Mouse (Mus musculus) heart, embryonic 16.5 days (tissue): ENCODE measurements at regions not wholly inside any gene's neighbourhood (a gene's known extent, or its start where the extent isn't known, plus 50 kb on each side); places are given as distances from the start of the nearest gene placed in this dataset.

Source experiments
- ATAC-seq: fragments of 200-750 bp; cut with Nextera tagmentation; replicated peaks from 2 replicates; pipeline ENCODE4 v1.8.0; 2017; ENCODE audit warnings: moderate number of reproducible peaks; ENCODE audit not compliant: insufficient read depth, low FRiP score; ENCODE audit errors: extremely low read depth
- H3K27ac ChIP-seq: fragments of 300-500 bp; sonication (generic); 2 replicates; pipeline ENCODE4 v1.5.1; 2014; ENCODE audit warnings: mild to moderate bottlenecking, low read length, control low read depth, moderate library complexity
- H3K27me3 ChIP-seq: fragments of 300-500 bp; sonication (generic); 2 replicates; pipeline ENCODE4 v1.6.1; 2014; ENCODE audit warnings: low read length, mixed read lengths; ENCODE audit not compliant: control insufficient read depth, insufficient read depth
- H3K36me3 ChIP-seq: fragments of 300-500 bp; sonication (generic); 2 replicates; pipeline ENCODE4 v1.6.1; 2014; ENCODE audit not compliant: control insufficient read depth, insufficient read depth
- H3K4me1 ChIP-seq: fragments of 300-500 bp; sonication (generic); 2 replicates; pipeline ENCODE4 v1.6.1; 2014; ENCODE audit warnings: low read length, mixed read lengths; ENCODE audit not compliant: control insufficient read depth, insufficient read depth
- H3K4me2 ChIP-seq: fragments of 300-500 bp; sonication (generic); 2 replicates; pipeline ENCODE4 v1.6.1; 2014; ENCODE audit warnings: low read depth, mild to moderate bottlenecking, control low read depth, low read length
- H3K4me3 ChIP-seq: fragments of 300-500 bp; sonication (generic); 2 replicates; pipeline ENCODE4 v1.5.1; 2014; ENCODE audit warnings: mild to moderate bottlenecking, control low read depth, low read length
- H3K9ac ChIP-seq: fragments of 300-500 bp; sonication (generic); 2 replicates; pipeline ENCODE4 v1.6.1; 2014; ENCODE audit warnings: low read length, control low read depth
- H3K9me3 ChIP-seq: fragments of 300-500 bp; sonication (generic); replicated peaks from 2 replicates; pipeline ENCODE4 v1.6.1; 2016; ENCODE audit warnings: low read length; ENCODE audit not compliant: control insufficient read depth
- WGBS: fragments of 180-500 bp; shearing (Covaris S2); extraction: QIAGEN DNeasy Blood & Tissue Kit; methylation state at CpG from one replicate; pipeline ENCODE4 v1.1.7; 2014; 5-methylcytosine and 5-hydroxymethylcytosine counted together

- Histone ChIP-seq H3K27ac (peak overlapping the region; percentile 100), H3K27me3 (no peaks in the 10 kb centered on the region), H3K4me1 (peaks cover 19% of the 10 kb centered on the region), H3K4me3 (peak overlapping the region; percentile 67), H3K9ac (peak overlapping the region; percentile 92), H3K36me3 (no peaks in the 10 kb centered on the region), H3K9me3 (no peaks in the 10 kb centered on the region), H3K4me2 (peak overlapping the region; percentile 79)
- 5% methylated on average over 21 of the region's 21 CpGs for WGBS
- no peak for ATAC-seq
These were observed 75.6 kb upstream of the Chd2 start for GRCm38 (mm10) chr7:73616971-73617906.

GRCm38 (mm10) chr7:73616015-73616414, 74.4 kb upstream of the Chd2 start:
- Histone ChIP-seq H3K36me3 (no peaks in the 10 kb centered on the region), H3K9me3 (no peaks in the 10 kb centered on the region), H3K9ac (peak overlapping the region; percentile 92; the same call in 1 of the 2 replicates), H3K4me2 (peak overlapping the region; percentile 79), H3K4me3 (no peak overlapping the region), H3K27me3 (no peaks in the 10 kb centered on the region), H3K4me1 (peaks cover 19% of the 10 kb centered on the region), H3K27ac (peak overlapping the region; percentile 100)
- no peak for ATAC-seq
- WGBS = 52% methylated on average over 11 of the region's 11 CpGs

DNA sequence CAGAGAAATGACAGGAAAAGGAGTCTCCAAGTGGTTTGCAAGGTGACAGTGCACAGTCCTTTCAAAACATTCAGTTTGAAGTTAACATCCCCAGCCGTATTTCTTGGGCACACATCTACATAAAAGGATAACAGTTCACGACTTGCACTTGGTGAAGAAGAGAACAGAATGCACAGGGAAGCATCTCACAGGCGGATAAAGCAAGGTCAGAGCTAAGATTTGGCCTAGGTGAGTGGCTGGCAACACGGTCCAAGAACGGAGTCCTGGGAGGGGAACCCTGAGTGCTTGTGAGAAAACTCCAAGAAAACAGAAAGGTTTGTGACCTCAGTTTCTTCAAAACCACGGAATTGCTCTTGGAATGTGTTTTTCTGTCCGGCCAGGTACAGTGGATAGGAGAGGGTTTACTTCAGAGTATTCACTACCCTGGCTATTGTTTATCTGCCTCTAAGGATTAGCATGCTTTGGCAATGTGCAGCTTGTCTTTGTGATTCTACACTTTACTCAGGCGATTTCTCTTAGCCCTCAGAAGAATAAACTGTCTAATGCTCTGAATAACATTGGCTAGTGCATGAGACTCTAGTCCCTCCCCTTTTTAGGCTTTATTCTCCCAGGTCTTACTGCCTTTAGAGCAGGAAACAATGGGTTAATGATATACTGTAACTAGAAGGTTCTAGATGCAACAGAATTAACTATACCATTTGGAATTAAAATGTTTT, 73.4 kb upstream of the Chd2 start:
- H3K4me3 ChIP-seq = no peak overlapping the region
- H3K4me1 ChIP-seq = peaks cover 19% of the 10 kb centered on the region
- no peaks in the 10 kb centered on the region for H3K9me3 ChIP-seq
- no peak for ATAC-seq
- peak overlapping the region; percentile 25 for H3K27ac ChIP-seq
- WGBS = 69% methylated on average over 8 of the region's 8 CpGs
- H3K9ac ChIP-seq = no peak overlapping the region
- no peak overlapping the region for H3K4me2 ChIP-seq
- H3K36me3 ChIP-seq = no peaks in the 10 kb centered on the region
- H3K27me3 ChIP-seq = no peaks in the 10 kb centered on the region

GRCm38 (mm10) chr7:73614341-73614740, 72.7 kb upstream of the Chd2 start:
- H3K9me3 ChIP-seq = no peaks in the 10 kb centered on the region
- H3K4me1 ChIP-seq = peaks cover 19% of the 10 kb centered on the region
- H3K9ac ChIP-seq = no peak overlapping the region
- H3K27me3 ChIP-seq = no peaks in the 10 kb centered on the region
- H3K27ac ChIP-seq = peak overlapping the region; percentile 25
- H3K4me2 ChIP-seq = no peak overlapping the region
- no peaks in the 10 kb centered on the region for H3K36me3 ChIP-seq
- ATAC-seq = no peak
- WGBS = 82% methylated on average over 4 of the region's 4 CpGs
- no peak overlapping the region for H3K4me3 ChIP-seq

DNA sequence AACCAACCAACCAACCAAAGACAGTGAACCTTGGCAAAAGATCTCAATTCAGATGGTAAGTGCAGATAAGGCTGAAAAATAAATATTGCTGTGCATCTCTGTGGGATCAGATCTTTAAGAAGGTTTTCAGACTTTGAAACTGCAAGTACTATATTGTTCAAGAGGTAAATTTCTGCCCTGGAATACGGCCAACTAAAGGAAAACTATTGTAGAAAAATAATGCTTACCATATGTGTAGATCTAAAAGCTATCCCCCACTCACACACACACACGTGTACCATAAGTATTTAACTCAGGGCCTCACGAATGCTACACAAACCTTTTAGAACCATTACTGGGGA, 71.1 kb upstream of the Chd2 start:
- Histone ChIP-seq H3K4me3 (no peak overlapping the region), H3K4me1 (peaks cover 23% of the 10 kb centered on the region), H3K27ac (no peak overlapping the region), H3K9me3 (no peaks in the 10 kb centered on the region), H3K36me3 (no peaks in the 10 kb centered on the region), H3K27me3 (no peaks in the 10 kb centered on the region), H3K9ac (no peak overlapping the region), H3K4me2 (no peak overlapping the region)
- 75% methylated on average over 3 of the region's 3 CpGs for WGBS
- no peak for ATAC-seq

DNA sequence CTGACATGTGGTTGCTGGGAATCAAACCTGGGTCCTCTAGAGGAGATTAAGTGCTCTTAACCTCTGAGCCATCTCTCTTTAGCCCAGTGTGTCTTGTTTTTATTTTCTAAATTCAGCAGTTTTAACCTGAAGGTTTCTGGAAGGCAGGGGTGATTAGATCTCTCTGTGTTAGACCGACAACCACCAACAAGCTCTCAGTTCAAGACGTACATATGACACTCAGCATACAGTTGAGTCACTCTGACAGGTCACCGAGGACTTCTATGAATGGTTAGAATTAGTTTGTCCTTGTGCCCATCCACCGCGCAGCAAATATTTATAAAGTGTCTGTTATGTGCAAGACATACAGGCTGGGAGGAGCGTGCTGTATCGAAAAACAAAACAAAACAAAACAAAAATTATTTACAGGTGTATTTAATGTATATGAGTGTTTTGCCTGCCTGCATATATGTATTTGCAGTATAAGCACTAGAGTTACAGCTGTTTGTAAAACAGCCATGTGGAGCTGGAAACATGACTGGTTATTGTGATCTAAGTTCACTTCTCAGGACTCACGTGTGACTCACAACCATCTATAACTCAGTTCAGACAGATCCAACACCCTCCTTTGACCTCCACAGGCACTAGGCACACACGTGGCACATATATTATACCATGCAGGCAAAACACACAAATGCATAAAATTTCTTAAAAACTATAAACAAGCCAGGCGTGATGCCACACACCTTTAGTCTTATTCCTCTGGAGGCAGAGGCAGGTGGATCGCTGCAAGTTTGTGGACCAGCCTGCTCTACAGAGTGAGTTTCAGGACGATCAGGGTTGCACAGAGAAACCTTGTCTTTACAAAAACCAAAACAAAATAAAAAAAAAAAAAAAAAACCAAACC, 70.5 kb upstream of the Chd2 start:
- Histone ChIP-seq H3K9ac (no peak overlapping the region), H3K27ac (no peak overlapping the region), H3K36me3 (no peaks in the 10 kb centered on the region), H3K9me3 (no peaks in the 10 kb centered on the region), H3K4me3 (no peak overlapping the region), H3K27me3 (no peaks in the 10 kb centered on the region), H3K4me2 (no peak overlapping the region), H3K4me1 (peaks cover 22% of the 10 kb centered on the region)
- WGBS = 91% methylated on average over 12 of the region's 12 CpGs
- no peak for ATAC-seq

GRCm38 (mm10) chr7:73608804-73609275, 67.2 kb upstream of the Chd2 start:
- H3K4me1 ChIP-seq = peaks cover 6% of the 10 kb centered on the region
- H3K27me3 ChIP-seq = no peaks in the 10 kb centered on the region
- ATAC-seq = no peak
- H3K9me3 ChIP-seq = no peaks in the 10 kb centered on the region
- peak overlapping the region; percentile 81 for H3K4me2 ChIP-seq
- peak overlapping the region; percentile 86 for H3K27ac ChIP-seq
- 52% methylated on average over 5 of the region's 5 CpGs for WGBS
- H3K4me3 ChIP-seq = no peak overlapping the region
- peak overlapping the region; percentile 73 for H3K9ac ChIP-seq
- H3K36me3 ChIP-seq = no peaks in the 10 kb centered on the region

DNA sequence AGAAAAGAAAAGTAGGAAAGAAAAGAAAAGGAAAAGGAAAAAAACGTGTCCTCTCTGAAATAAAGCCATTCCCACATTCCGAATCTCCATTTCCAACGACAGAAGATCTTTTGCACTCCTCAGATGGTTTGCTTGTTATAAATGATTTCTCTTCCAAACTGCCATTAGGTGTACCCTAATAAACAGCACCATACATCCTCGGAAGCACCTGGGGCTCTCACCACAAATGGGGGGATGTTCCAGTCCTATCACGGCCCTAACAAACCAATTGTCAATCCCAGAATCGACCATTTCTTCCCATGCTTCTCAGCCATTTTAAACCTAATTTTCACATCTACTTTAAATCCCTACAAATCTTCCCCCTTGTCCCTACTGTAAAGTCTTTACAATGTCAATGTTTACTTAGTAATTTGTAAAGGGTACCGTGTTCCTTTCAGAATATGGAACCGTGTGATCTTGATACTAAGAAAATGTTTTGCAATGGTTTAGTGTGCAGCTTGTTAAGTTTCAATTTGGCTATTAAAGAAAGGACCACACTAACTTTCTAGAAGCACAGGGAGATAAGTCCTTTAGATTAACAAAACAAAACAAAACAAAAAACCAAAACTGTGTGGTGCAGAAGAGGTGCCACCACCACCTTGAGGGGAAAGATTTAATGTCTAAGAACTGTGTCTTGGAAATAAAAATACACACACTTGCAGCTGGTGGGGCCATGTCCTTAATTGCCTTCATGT, 66.6 kb upstream of the Chd2 start:
- 37% methylated on average over 8 of the region's 8 CpGs for WGBS
- Histone ChIP-seq H3K36me3 (no peaks in the 10 kb centered on the region), H3K9me3 (no peaks in the 10 kb centered on the region), H3K4me1 (peaks cover 8% of the 10 kb centered on the region), H3K27ac (peak overlapping the region; percentile 86), H3K4me2 (peak overlapping the region; percentile 81), H3K4me3 (peak overlapping the region; percentile 33), H3K27me3 (no peaks in the 10 kb centered on the region), H3K9ac (peak overlapping the region; percentile 73)
- ATAC-seq = no peak
